Mouse (Mus musculus): ENCODE data around the gene Rpl39. TPM values are rescaled to one million over a fixed set of nuclear protein-coding genes. Genes with fewer than 3 reads are reported as not detected.

The Rpl39 gene
- total and polyA plus RNA-seq, 2 experiments from 2014 or later = 167 to 403 TPM

DNA sequence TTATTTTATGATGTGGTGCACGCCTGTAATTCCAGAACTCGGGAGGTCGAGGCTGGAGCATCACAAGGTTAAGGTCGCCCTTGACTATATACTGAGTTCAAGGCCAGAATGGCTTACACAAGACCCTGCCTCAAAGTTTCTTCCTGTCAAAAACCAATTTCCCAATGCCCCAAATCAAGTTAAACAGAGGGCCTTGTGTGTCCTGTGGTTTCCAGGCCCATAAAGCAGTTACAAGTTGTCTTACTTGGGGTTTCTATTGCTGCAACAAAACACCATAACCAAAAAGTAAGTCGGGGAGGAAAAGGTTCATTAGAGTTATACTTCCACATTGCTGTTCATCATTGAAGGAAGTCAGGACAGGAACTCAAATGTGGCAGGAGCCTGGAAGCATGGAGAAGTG is 16.4 kb downstream of the Rpl39 start:
- H3K27me3 ChIP-seq (ENCODE audit: control insufficient read depth, insufficient read depth, low read length) = no peaks in the 10 kb centered on the region
- H3K4me1 ChIP-seq (ENCODE audit: control insufficient read depth, insufficient read depth) = no peaks in the 10 kb centered on the region
- no peaks in the 10 kb centered on the region for H3K9me3 ChIP-seq (replicated peaks; ENCODE audit: control insufficient read depth, low read length)
- 76% methylated on average over 5 of the region's 5 CpGs for WGBS
- ATAC-seq (ENCODE audit: insufficient read depth, low read depth) = no peak
- H3K4me2 ChIP-seq (ENCODE audit: low read depth, low read length) = no peak overlapping the region
- no peak for TF ChIP-seq CTCF (IDR thresholded peaks at IDR 0.05; ENCODE audit: low read depth)
- no peak for TF ChIP-seq EP300 (IDR thresholded peaks at IDR 0.05; ENCODE audit: low read depth)
- H3K36me3 ChIP-seq (replicated peaks; ENCODE audit: control insufficient read depth, insufficient read depth, low read length) = no peaks in the 10 kb centered on the region
- H3K4me3 ChIP-seq (ENCODE audit: low read depth, low read length) = no peak overlapping the region
- H3K9ac ChIP-seq (replicated peaks; ENCODE audit: low read depth, low read length) = no peak overlapping the region
- no peak for DNase-seq (ENCODE audit: low spot score)
- H3K27ac ChIP-seq (ENCODE audit: low read depth) = no peak overlapping the region

DNA sequence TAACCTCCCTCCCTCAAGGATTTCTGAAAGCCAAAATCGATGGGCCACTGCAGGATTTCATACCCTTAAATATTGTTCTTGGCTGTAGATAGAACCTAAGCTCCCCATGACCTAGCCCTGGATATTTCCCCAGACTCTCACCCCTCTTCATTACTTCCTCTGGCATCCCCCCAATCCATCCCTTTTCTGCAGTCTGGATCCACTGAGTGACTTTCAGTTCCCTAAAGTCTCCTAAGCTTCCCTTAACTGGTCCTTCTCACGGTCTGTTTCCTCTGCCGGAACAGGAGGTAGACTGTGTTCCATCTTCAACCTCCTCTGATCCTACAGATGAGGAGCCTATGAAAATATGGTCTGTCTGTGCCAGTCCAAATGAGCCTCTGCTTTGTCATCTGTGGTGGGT is 17.9 kb downstream of the Rpl39 start:
- H3K9ac ChIP-seq (replicated peaks; ENCODE audit: low read depth, low read length) = no peak overlapping the region
- ATAC-seq (ENCODE audit: insufficient read depth, low read depth) = no peak

DNA sequence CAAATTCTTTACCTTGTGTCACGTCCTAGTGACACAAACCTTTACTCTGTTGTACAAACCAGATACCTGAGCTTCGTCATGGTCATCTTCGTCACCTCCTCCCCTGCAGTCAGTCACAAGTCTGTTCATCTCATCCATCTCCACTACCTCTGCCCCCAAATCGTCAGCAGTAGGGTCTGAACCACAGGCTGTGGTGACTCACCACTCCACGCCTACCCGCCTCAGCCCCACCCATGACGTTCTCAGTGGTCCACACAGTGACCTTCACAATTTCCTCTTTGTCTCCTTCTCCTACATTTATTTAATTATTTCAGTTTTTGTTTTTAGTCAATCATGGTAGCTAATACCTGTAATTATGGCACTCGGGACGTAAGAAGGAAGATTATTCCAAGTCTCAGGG is 21.3 kb downstream of the Rpl39 start:
- Histone ChIP-seq H3K4me2 (ENCODE audit: low read depth, low read length) (no peak overlapping the region), H3K4me1 (ENCODE audit: control insufficient read depth, insufficient read depth) (no peaks in the 10 kb centered on the region), H3K27me3 (ENCODE audit: control insufficient read depth, insufficient read depth, low read length) (no peaks in the 10 kb centered on the region), H3K9me3 (replicated peaks; ENCODE audit: control insufficient read depth, low read length) (no peaks in the 10 kb centered on the region), H3K9ac (replicated peaks; ENCODE audit: low read depth, low read length) (no peak overlapping the region), H3K4me3 (ENCODE audit: low read depth, low read length) (no peak overlapping the region), H3K36me3 (replicated peaks; ENCODE audit: control insufficient read depth, insufficient read depth, low read length) (no peaks in the 10 kb centered on the region), H3K27ac (ENCODE audit: low read depth) (no peak overlapping the region)
- WGBS = 64% methylated on average over 9 of the region's 9 CpGs
- ATAC-seq (ENCODE audit: insufficient read depth, low read depth) = no peak
- DNase-seq (ENCODE audit: low spot score) = no peak
- TF ChIP-seq EP300 (IDR thresholded peaks at IDR 0.05; ENCODE audit: low read depth) (no peak), CTCF (IDR thresholded peaks at IDR 0.05; ENCODE audit: low read depth) (no peak)

More for the DNA sequence above, 17.9 kb downstream of the Rpl39 start:
- H3K27ac ChIP-seq (ENCODE audit: low read depth) = no peak overlapping the region
- no peaks in the 10 kb centered on the region for H3K36me3 ChIP-seq (replicated peaks; ENCODE audit: control insufficient read depth, insufficient read depth, low read length)
- no peak for DNase-seq (ENCODE audit: low spot score)
- H3K27me3 ChIP-seq (ENCODE audit: control insufficient read depth, insufficient read depth, low read length) = no peaks in the 10 kb centered on the region
- TF ChIP-seq EP300 (IDR thresholded peaks at IDR 0.05; ENCODE audit: low read depth) (no peak), CTCF (IDR thresholded peaks at IDR 0.05; ENCODE audit: low read depth) (no peak)
- no peak overlapping the region for H3K4me3 ChIP-seq (ENCODE audit: low read depth, low read length)
- no peak overlapping the region for H3K4me2 ChIP-seq (ENCODE audit: low read depth, low read length)
- no peaks in the 10 kb centered on the region for H3K9me3 ChIP-seq (replicated peaks; ENCODE audit: control insufficient read depth, low read length)
- 62% methylated on average over 3 of the region's 3 CpGs for WGBS
- H3K4me1 ChIP-seq (ENCODE audit: control insufficient read depth, insufficient read depth) = no peaks in the 10 kb centered on the region

DNA sequence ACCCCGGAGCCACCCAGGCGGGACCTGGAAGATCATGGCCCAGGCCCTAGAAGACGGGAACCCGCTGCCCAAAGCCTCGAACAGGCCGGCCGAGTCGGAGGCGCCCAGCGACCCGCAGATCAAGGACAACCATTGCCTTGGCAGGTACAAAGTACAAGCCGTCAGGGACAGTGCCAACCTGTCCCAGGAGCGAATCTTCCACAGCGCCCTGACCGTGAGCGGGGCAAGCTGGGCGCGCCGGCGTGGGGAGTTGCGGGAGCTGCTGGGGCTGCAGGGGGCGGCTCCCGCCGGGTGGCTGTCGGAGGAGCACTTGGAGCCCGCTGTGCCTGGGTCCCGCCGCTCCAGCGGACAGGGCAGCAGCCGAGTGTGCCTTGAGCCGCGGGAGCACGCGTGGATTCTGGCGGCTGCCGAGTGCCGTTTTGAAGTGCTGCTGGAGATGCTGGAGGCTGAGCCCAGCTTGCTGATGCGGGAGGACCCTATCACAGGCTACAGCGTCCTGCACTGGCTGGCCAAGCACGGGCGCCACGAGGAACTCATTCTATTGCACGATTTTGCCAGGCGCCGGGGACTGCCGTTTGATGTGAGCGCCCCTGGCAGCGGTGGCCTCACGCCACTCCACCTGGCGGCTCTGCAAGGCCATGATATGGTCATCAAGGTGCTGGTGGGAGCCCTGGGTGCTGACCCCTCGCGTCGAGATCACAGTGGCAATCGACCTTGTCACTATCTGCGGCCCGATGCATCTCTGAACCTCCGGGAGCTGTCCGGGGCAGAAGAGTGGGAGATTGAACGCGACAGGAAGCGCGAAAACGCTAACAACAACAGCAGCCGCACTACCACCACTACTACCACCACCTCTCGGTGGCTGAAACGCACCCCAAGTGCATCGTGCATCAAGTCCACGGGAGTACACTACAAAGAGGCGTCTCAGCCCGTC is 36.0 kb downstream of the Rpl39 start:
- Histone ChIP-seq H3K4me3 (ENCODE audit: low read depth, low read length) (peak overlapping the region; percentile 41), H3K36me3 (replicated peaks; ENCODE audit: control insufficient read depth, insufficient read depth, low read length) (no peaks in the 10 kb centered on the region), H3K27me3 (ENCODE audit: control insufficient read depth, insufficient read depth, low read length) (peaks cover 26% of the 10 kb centered on the region), H3K4me1 (ENCODE audit: control insufficient read depth, insufficient read depth) (no peaks in the 10 kb centered on the region), H3K9ac (replicated peaks; ENCODE audit: low read depth, low read length) (no peak overlapping the region), H3K9me3 (replicated peaks; ENCODE audit: control insufficient read depth, low read length) (no peaks in the 10 kb centered on the region), H3K27ac (ENCODE audit: low read depth) (no peak overlapping the region), H3K4me2 (ENCODE audit: low read depth, low read length) (peak overlapping the region; percentile 61)
- ATAC-seq (ENCODE audit: insufficient read depth, low read depth) (no peak), DNase-seq (ENCODE audit: low spot score) (no peak)
- 19% methylated on average over 67 of the region's 70 CpGs for WGBS
- no peak for TF ChIP-seq CTCF (IDR thresholded peaks at IDR 0.05; ENCODE audit: low read depth)
- no peak for TF ChIP-seq EP300 (IDR thresholded peaks at IDR 0.05; ENCODE audit: low read depth)

DNA sequence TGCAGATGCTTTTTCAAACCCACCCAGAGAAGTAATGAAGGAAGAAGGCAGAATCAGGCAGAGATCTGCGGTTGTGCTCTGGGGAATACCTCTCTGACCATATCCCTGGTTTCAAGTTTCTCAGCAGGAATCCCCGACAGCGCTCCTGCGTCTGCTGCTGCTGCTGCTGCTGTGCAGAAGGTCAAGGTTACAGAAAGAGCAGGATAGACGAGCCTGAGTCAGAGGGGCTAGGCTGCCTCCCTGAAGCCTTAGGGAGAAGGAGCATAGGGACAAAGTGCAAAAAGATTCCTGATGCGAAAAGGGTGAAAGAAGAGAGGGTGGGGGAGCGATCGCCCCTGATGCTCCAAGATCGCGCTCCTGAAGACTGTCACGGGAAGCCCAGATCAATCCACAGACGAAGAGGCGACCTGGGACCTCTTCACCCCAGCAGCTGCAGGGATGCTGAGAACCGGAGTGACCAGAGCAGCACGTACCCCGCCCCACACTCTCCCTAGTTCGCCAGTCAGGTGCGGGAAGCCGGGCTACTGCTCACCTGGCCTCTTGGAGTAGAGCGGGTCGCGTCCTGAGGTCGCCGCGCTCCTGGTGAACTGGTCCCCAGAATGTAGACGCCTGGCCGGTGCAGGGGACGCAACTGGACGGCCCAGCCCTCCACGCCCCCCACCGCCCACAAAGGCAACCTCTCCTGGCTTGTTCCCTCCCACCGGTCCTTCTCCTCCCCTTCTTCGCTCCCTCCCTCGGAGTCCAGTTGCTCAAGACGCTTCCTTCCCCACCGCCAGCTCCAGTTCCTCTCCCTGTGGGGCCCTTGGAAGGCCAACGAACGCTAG is 36.9 kb downstream of the Rpl39 start, which contains the start of gene Sowahd:
TSS of gene Sowahd (plus strand) at position 780 of the 824 bp plus-strand sequence.
- no peaks in the 10 kb centered on the region for H3K9me3 ChIP-seq (replicated peaks; ENCODE audit: control insufficient read depth, low read length)
- H3K36me3 ChIP-seq (replicated peaks; ENCODE audit: control insufficient read depth, insufficient read depth, low read length) = no peaks in the 10 kb centered on the region
- H3K9ac ChIP-seq (replicated peaks; ENCODE audit: low read depth, low read length) = no peak within 1 kb of the TSS
- WGBS = 12% methylated on average over 37 of the region's 38 CpGs
- TF ChIP-seq CTCF (IDR thresholded peaks at IDR 0.05; ENCODE audit: low read depth) (no peak), EP300 (IDR thresholded peaks at IDR 0.05; ENCODE audit: low read depth) (no peak)
- no peak for ATAC-seq (ENCODE audit: insufficient read depth, low read depth)
- no peaks in the 10 kb centered on the region for H3K4me1 ChIP-seq (ENCODE audit: control insufficient read depth, insufficient read depth)
- no peak for DNase-seq (ENCODE audit: low spot score)
- peak within 1 kb of the TSS; percentile 61 for H3K4me2 ChIP-seq (ENCODE audit: low read depth, low read length)
- no peak within 1 kb of the TSS for H3K27ac ChIP-seq (ENCODE audit: low read depth)
- H3K27me3 ChIP-seq (ENCODE audit: control insufficient read depth, insufficient read depth, low read length) = peaks cover 26% of the 10 kb centered on the region
- peak within 1 kb of the TSS; percentile 41 for H3K4me3 ChIP-seq (ENCODE audit: low read depth, low read length)

Measured in heart, postnatal 0 days (tissue).